Mouse (Mus musculus): Measurements from ENCODE around the gene Usp29. TPM values are rescaled to one million over a fixed set of nuclear protein-coding genes. Genes with fewer than 3 reads are reported as not detected.

The Usp29 gene
- polyA plus RNA-seq, 1 experiment = not detected

GRCm38 (mm10) chr7:6779172-6779571 lies 48.8 kb downstream of the Usp29 start:
- no peak overlapping the region for H3K27ac ChIP-seq (ENCODE audit: insufficient read depth, low read depth, low read length)
- TF ChIP-seq CTCF (IDR thresholded peaks at IDR 0.05; ENCODE audit: insufficient read depth, low read depth, low read length) (no peak), POLR2A (IDR thresholded peaks at IDR 0.05; ENCODE audit: insufficient read depth, low read depth, low read length) (no peak)
- H3K4me3 ChIP-seq (ENCODE audit: insufficient read depth, low read depth, low read length) = no peak overlapping the region
- H3K4me1 ChIP-seq (ENCODE audit: control insufficient read depth, insufficient read depth, low read length) = 0 out of 2 replicates have a peak, but pooled peaks cover 5% of the 10 kb centered on the region
- 91% methylated on average over 5 of the region's 5 CpGs for WGBS

- TF ChIP-seq CTCF (IDR thresholded peaks at IDR 0.05; ENCODE audit: insufficient read depth, low read depth, low read length) (no peak), POLR2A (IDR thresholded peaks at IDR 0.05; ENCODE audit: insufficient read depth, low read depth, low read length) (no peak)
- Histone ChIP-seq H3K27ac (ENCODE audit: insufficient read depth, low read depth, low read length) (no peak overlapping the region), H3K4me1 (ENCODE audit: control insufficient read depth, insufficient read depth, low read length) (0 out of 2 replicates have a peak, but pooled peaks cover 3% of the 10 kb centered on the region), H3K4me3 (ENCODE audit: insufficient read depth, low read depth, low read length) (no peak overlapping the region)
- WGBS = 25% methylated on average over 11 of the region's 11 CpGs
Measured at GRCm38 (mm10) chr7:6781541-6781940, 51.2 kb downstream of the Usp29 start.

GRCm38 (mm10) chr7:6784340-6785073 lies 54.1 kb downstream of the Usp29 start:
- no peak overlapping the region for H3K4me3 ChIP-seq (ENCODE audit: insufficient read depth, low read depth, low read length)
- H3K27ac ChIP-seq (ENCODE audit: insufficient read depth, low read depth, low read length) = no peak overlapping the region
- no peak for TF ChIP-seq CTCF (IDR thresholded peaks at IDR 0.05; ENCODE audit: insufficient read depth, low read depth, low read length)
- no peak for TF ChIP-seq POLR2A (IDR thresholded peaks at IDR 0.05; ENCODE audit: insufficient read depth, low read depth, low read length)
- 0 out of 2 replicates have a peak, but pooled peaks cover 3% of the 10 kb centered on the region for H3K4me1 ChIP-seq (ENCODE audit: control insufficient read depth, insufficient read depth, low read length)
- 24% methylated on average over 8 of the region's 8 CpGs for WGBS

- Histone ChIP-seq H3K27ac (ENCODE audit: insufficient read depth, low read depth, low read length) (no peak overlapping the region), H3K4me3 (ENCODE audit: insufficient read depth, low read depth, low read length) (no peak overlapping the region), H3K4me1 (ENCODE audit: control insufficient read depth, insufficient read depth, low read length) (no peaks in the 10 kb centered on the region)
- 92% methylated on average over 2 of the region's 2 CpGs for WGBS
- TF ChIP-seq CTCF (IDR thresholded peaks at IDR 0.05; ENCODE audit: insufficient read depth, low read depth, low read length) = no peak
- no peak for TF ChIP-seq POLR2A (IDR thresholded peaks at IDR 0.05; ENCODE audit: insufficient read depth, low read depth, low read length)
Measured at GRCm38 (mm10) chr7:6787000-6787399, 56.6 kb downstream of the Usp29 start.

GRCm38 (mm10) chr7:6788101-6788500 lies 57.7 kb downstream of the Usp29 start:
- H3K27ac ChIP-seq (ENCODE audit: insufficient read depth, low read depth, low read length) = no peak overlapping the region
- 90% methylated on average over 2 of the region's 2 CpGs for WGBS
- H3K4me3 ChIP-seq (ENCODE audit: insufficient read depth, low read depth, low read length) = no peak overlapping the region
- no peaks in the 10 kb centered on the region for H3K4me1 ChIP-seq (ENCODE audit: control insufficient read depth, insufficient read depth, low read length)
- TF ChIP-seq CTCF (IDR thresholded peaks at IDR 0.05; ENCODE audit: insufficient read depth, low read depth, low read length) (no peak), POLR2A (IDR thresholded peaks at IDR 0.05; ENCODE audit: insufficient read depth, low read depth, low read length) (no peak)

GRCm38 (mm10) chr7:6791286-6792065 lies 61.1 kb downstream of the Usp29 start:
- 92% methylated on average over 9 of the region's 9 CpGs for WGBS
- Histone ChIP-seq H3K27ac (ENCODE audit: insufficient read depth, low read depth, low read length) (no peak overlapping the region), H3K4me1 (ENCODE audit: control insufficient read depth, insufficient read depth, low read length) (no peaks in the 10 kb centered on the region), H3K4me3 (ENCODE audit: insufficient read depth, low read depth, low read length) (no peak overlapping the region)
- TF ChIP-seq CTCF (IDR thresholded peaks at IDR 0.05; ENCODE audit: insufficient read depth, low read depth, low read length) (no peak), POLR2A (IDR thresholded peaks at IDR 0.05; ENCODE audit: insufficient read depth, low read depth, low read length) (no peak)

GRCm38 (mm10) chr7:6793240-6793639 lies 62.9 kb downstream of the Usp29 start:
- no peak for TF ChIP-seq POLR2A (IDR thresholded peaks at IDR 0.05; ENCODE audit: insufficient read depth, low read depth, low read length)
- no peak for TF ChIP-seq CTCF (IDR thresholded peaks at IDR 0.05; ENCODE audit: insufficient read depth, low read depth, low read length)
- H3K4me3 ChIP-seq (ENCODE audit: insufficient read depth, low read depth, low read length) = no peak overlapping the region
- H3K4me1 ChIP-seq (ENCODE audit: control insufficient read depth, insufficient read depth, low read length) = no peaks in the 10 kb centered on the region
- 77% methylated on average over 6 of the region's 6 CpGs for WGBS
- H3K27ac ChIP-seq (ENCODE audit: insufficient read depth, low read depth, low read length) = no peak overlapping the region

- Histone ChIP-seq H3K4me3 (ENCODE audit: insufficient read depth, low read depth, low read length) (no peak overlapping the region), H3K4me1 (ENCODE audit: control insufficient read depth, insufficient read depth, low read length) (no peaks in the 10 kb centered on the region), H3K27ac (ENCODE audit: insufficient read depth, low read depth, low read length) (no peak overlapping the region)
- WGBS = 80% methylated on average over 3 of the region's 3 CpGs
- TF ChIP-seq CTCF (IDR thresholded peaks at IDR 0.05; ENCODE audit: insufficient read depth, low read depth, low read length) = no peak
- TF ChIP-seq POLR2A (IDR thresholded peaks at IDR 0.05; ENCODE audit: insufficient read depth, low read depth, low read length) = no peak
Measured at GRCm38 (mm10) chr7:6793811-6794210, 63.4 kb downstream of the Usp29 start.

- H3K4me1 ChIP-seq (ENCODE audit: control insufficient read depth, insufficient read depth, low read length) = no peaks in the 10 kb centered on the region
- H3K27ac ChIP-seq (ENCODE audit: insufficient read depth, low read depth, low read length) = no peak overlapping the region
- TF ChIP-seq POLR2A (IDR thresholded peaks at IDR 0.05; ENCODE audit: insufficient read depth, low read depth, low read length) = no peak
- no peak for TF ChIP-seq CTCF (IDR thresholded peaks at IDR 0.05; ENCODE audit: insufficient read depth, low read depth, low read length)
- H3K4me3 ChIP-seq (ENCODE audit: insufficient read depth, low read depth, low read length) = no peak overlapping the region
- WGBS = 90% methylated on average over 2 of the region's 2 CpGs
Measured at GRCm38 (mm10) chr7:6797408-6797807, 67.0 kb downstream of the Usp29 start.
